In genomic region chr10:59511427-59511963, GRCm38 (mm10) we compare ENCODE assay signal across 10 mouse cellular contexts.
DNase-seq lines count a peak whose midpoint lies in the region; ATAC-seq lines count a peak whose summit lies in the region.
"Had no signal": no experiment of that assay in that cellular context is flagged by ENCODE, and none has a peak within 500 bp of the region (broad histone marks: within the 10 kb centered on the region; RNA-seq: fewer than 3 reads in every experiment).

No protein-coding gene starts in this region.

- H3K4me3 ChIP-seq in embryonic facial prominence, embryonic 11.5 days (ENCODE audit: low read depth, low read length) = no peak overlapping the region
- H3K4me3 ChIP-seq in embryonic facial prominence, embryonic 10.5 days = no peak overlapping the region
- H3K4me3 ChIP-seq in kidney, embryonic 16.5 days (ENCODE audit: low read length) = no peak overlapping the region
- H3K4me3 ChIP-seq in embryonic facial prominence, embryonic 13.5 days = no peak overlapping the region
- H3K4me3 ChIP-seq: liver, embryonic 15.5 days had no signal

- H3K9me3 ChIP-seq in embryonic facial prominence, embryonic 11.5 days (replicated peaks; ENCODE audit: control insufficient read depth, low read length) = no peaks in the 10 kb centered on the region
- no peaks in the 10 kb centered on the region for H3K9me3 ChIP-seq in embryonic facial prominence, embryonic 10.5 days
- no peaks in the 10 kb centered on the region for H3K9me3 ChIP-seq in kidney, embryonic 16.5 days (ENCODE audit: low read length)
- H3K9me3 ChIP-seq in embryonic facial prominence, embryonic 13.5 days = no peaks in the 10 kb centered on the region
- H3K9me3 ChIP-seq: liver, embryonic 15.5 days had no signal

- peak; percentile 30 for DNase-seq in embryonic facial prominence, embryonic 11.5 days (ENCODE audit: low spot score)
- DNase-seq in embryonic facial prominence, embryonic 10.5 days (ENCODE audit: low spot score) = no peak
- no peak for DNase-seq in kidney, postnatal 25 days
- peak; percentile 21 for DNase-seq in naive thymus-derived CD4-positive, alpha-beta T cell, adult 2 months (ENCODE audit: low read depth)
- DNase-seq in adrenal gland, postnatal 4 days (ENCODE audit: low spot score in 2 of 2) = no peak
- no peak for DNase-seq in cerebellum, postnatal 25 days
- DNase-seq: cerebellum, adult 2 months had no signal

- no peak for ATAC-seq in embryonic facial prominence, embryonic 11.5 days (replicated peaks; ENCODE audit: insufficient number of reproducible peaks, low FRiP score, low TSS enrichment, low read depth)
- ATAC-seq in kidney, embryonic 16.5 days (ENCODE audit: low FRiP score, low TSS enrichment) = peak; percentile 57
- no peak for ATAC-seq in embryonic facial prominence, embryonic 13.5 days (ENCODE audit: insufficient number of reproducible peaks, insufficient read depth, low FRiP score, low TSS enrichment, low read depth)

- no peak overlapping the region for H3K9ac ChIP-seq in embryonic facial prominence, embryonic 11.5 days (replicated peaks; ENCODE audit: low read length)
- no peak overlapping the region for H3K9ac ChIP-seq in kidney, embryonic 16.5 days (replicated peaks; ENCODE audit: low read length)
- no peak overlapping the region for H3K9ac ChIP-seq in embryonic facial prominence, embryonic 13.5 days
- H3K9ac ChIP-seq: liver, embryonic 15.5 days had no signal

- no peaks in the 10 kb centered on the region for H3K27me3 ChIP-seq in embryonic facial prominence, embryonic 11.5 days (ENCODE audit: control insufficient read depth, insufficient read depth, low read length)
- H3K27me3 ChIP-seq in embryonic facial prominence, embryonic 10.5 days (replicated peaks; ENCODE audit: low read depth, poor library complexity, severe bottlenecking) = no peaks in the 10 kb centered on the region
- H3K27me3 ChIP-seq in kidney, embryonic 16.5 days (ENCODE audit: insufficient read depth, low read length) = no peaks in the 10 kb centered on the region
- no peaks in the 10 kb centered on the region for H3K27me3 ChIP-seq in embryonic facial prominence, embryonic 13.5 days
- H3K27me3 ChIP-seq: liver, embryonic 15.5 days had no signal

- H3K27ac ChIP-seq in embryonic facial prominence, embryonic 11.5 days (replicated peaks; ENCODE audit: low read depth, low read length) = no peak overlapping the region
- H3K27ac ChIP-seq in embryonic facial prominence, embryonic 10.5 days (replicated peaks) = no peak overlapping the region
- peak overlapping the region; percentile 36; the same call in 1 of the 2 replicates for H3K27ac ChIP-seq in kidney, embryonic 16.5 days (ENCODE audit: low read length)
- 0 out of 2 replicates have a peak overlapping the region, but pooled peaks have one; percentile 22 for H3K27ac ChIP-seq in embryonic facial prominence, embryonic 13.5 days
- H3K27ac ChIP-seq: liver, embryonic 15.5 days had no signal

- H3K4me1 ChIP-seq in embryonic facial prominence, embryonic 11.5 days (ENCODE audit: control insufficient read depth, insufficient read depth, low read length) = no peaks in the 10 kb centered on the region
- H3K4me1 ChIP-seq in embryonic facial prominence, embryonic 10.5 days = peaks cover 21% of the 10 kb centered on the region
- peaks cover 41% of the 10 kb centered on the region for H3K4me1 ChIP-seq in kidney, embryonic 16.5 days (ENCODE audit: insufficient read depth, low read length)
- H3K4me1 ChIP-seq in embryonic facial prominence, embryonic 13.5 days = peaks cover 35% of the 10 kb centered on the region
- H3K4me1 ChIP-seq: liver, embryonic 15.5 days had no signal

- WGBS in embryonic facial prominence, embryonic 11.5 days = 54% methylated on average over 14 of the region's 14 CpGs
- 68% methylated on average over 14 of the region's 14 CpGs for WGBS in embryonic facial prominence, embryonic 10.5 days
- WGBS in kidney, embryonic 16.5 days = 20% methylated on average over 14 of the region's 14 CpGs
- WGBS in embryonic facial prominence, embryonic 13.5 days = 33% methylated on average over 14 of the region's 14 CpGs

- no peak overlapping the region for H3K4me2 ChIP-seq in embryonic facial prominence, embryonic 11.5 days (ENCODE audit: low read depth, low read length)
- peak overlapping the region; percentile 24; the same call in 1 of the 2 replicates for H3K4me2 ChIP-seq in kidney, embryonic 16.5 days (replicated peaks; ENCODE audit: low read depth, low read length)
- peak overlapping the region; percentile 40 for H3K4me2 ChIP-seq in embryonic facial prominence, embryonic 13.5 days
- H3K4me2 ChIP-seq: liver, embryonic 15.5 days had no signal

- no peaks in the 10 kb centered on the region for H3K36me3 ChIP-seq in embryonic facial prominence, embryonic 11.5 days (replicated peaks; ENCODE audit: control insufficient read depth, insufficient read depth, low read depth, low read length)
- no peaks in the 10 kb centered on the region; the same call in 1 of the 2 replicates for H3K36me3 ChIP-seq in embryonic facial prominence, embryonic 10.5 days (replicated peaks)
- no peaks in the 10 kb centered on the region for H3K36me3 ChIP-seq in kidney, embryonic 16.5 days (ENCODE audit: insufficient read depth, low read length)
- H3K36me3 ChIP-seq in embryonic facial prominence, embryonic 13.5 days = no peaks in the 10 kb centered on the region
- H3K36me3 ChIP-seq: liver, embryonic 15.5 days had no signal

Comparison
In these comparisons a context has a peak if more than half of its experiments do, and no peak if none do; other contexts are left out.
1. DNase-seq: peak in embryonic facial prominence, embryonic 11.5 days (single experiment) and naive thymus-derived CD4-positive, alpha-beta T cell, adult 2 months (single experiment); none in embryonic facial prominence, embryonic 10.5 days (single experiment), kidney, postnatal 25 days (0 of 2), adrenal gland, postnatal 4 days (0 of 2) and cerebellum, postnatal 25 days (0 of 2).
2. H3K27ac ChIP-seq: peak in kidney, embryonic 16.5 days (single experiment) and embryonic facial prominence, embryonic 13.5 days (single experiment); none in embryonic facial prominence, embryonic 11.5 days (single experiment) and embryonic facial prominence, embryonic 10.5 days (single experiment).